Mouse (Mus musculus): Measurements from ENCODE around the gene Tspan14. TPM values are rescaled to one million over a fixed set of nuclear protein-coding genes. Genes with fewer than 3 reads are reported as not detected.

The Tspan14 gene
- total RNA-seq, 2 experiments from 2014 or later: 50.0 to 53.8 TPM

DNA sequence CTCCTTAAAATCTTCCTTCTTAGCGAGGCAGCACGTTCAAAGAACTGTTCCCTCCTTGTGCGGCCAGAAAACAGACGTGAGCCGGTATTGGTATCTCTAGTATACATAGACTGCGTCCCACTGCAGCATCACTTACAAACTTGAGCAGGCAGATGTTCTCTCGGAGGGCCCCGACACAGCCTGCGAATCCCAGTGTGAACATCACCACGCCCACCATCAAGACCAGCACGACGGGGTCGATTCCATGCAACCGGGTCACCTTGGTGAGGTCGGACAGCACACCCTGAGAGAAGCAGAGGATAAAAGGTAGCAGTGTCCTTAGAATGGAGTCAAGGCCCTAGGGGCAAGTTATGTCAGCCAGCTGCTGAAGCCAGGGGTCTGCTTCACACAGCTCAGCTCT is 49.9 kb downstream of the Tspan14 start:
- DNase-seq: no peak

DNA sequence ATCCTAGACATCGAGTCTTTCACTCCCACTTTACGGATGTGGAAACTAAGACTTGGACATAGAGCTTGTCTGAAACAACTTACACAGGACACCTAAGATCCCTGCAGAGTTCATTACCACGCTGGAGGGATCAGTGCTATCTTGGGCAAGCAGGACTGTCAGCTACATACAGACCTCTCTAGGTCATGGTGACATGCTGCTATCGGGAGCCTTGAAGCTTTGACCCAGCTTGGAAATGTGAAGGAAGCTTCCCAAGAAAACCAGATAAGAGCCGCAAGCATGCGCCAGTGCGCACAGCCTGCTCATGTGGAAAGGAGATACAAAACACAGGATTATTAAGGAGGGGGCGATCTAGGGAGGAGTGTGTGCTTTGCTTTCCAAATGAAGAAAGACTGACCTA is 50.8 kb downstream of the Tspan14 start:
- DNase-seq: no peak

DNA sequence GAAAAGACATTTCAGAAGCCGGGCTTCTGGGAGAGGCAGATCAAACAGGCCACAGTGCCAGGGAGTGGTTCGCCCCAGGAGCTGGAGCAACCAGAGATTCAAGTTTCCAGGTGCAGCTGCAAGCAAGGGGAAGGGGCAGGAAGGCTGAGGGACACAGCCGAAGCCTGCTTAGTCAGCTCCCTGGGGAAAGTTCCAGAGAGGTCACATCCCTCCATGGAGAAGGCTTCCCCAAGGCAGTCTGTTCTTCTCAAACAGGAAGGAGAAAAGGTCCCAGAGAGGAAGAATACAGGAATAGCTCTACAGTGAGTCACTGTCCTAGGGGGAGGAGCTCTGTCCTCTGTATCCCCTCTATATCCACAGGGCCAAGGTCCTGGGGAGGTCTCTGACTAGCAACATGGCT is 51.9 kb downstream of the Tspan14 start:
- peak; percentile 31 for DNase-seq

DNA sequence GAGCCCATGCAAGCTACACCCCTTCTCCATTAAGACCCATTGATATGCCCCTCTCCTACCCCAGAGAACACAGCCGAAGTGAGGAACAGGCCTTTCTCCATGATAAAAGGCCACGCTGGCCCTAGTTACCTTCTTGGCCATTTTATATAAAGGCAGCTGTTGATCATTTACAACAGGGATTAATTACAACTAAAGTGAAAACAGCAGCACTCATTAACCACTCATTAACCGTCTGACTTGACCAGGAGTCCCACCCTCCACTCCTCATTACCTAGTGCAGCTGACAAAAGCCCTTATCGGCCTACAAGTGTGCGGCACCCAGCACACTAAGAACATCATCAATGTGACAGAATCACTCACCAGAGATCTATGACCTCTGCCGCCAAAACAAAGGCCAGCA is 52.9 kb downstream of the Tspan14 start:
- no peak for DNase-seq

DNA sequence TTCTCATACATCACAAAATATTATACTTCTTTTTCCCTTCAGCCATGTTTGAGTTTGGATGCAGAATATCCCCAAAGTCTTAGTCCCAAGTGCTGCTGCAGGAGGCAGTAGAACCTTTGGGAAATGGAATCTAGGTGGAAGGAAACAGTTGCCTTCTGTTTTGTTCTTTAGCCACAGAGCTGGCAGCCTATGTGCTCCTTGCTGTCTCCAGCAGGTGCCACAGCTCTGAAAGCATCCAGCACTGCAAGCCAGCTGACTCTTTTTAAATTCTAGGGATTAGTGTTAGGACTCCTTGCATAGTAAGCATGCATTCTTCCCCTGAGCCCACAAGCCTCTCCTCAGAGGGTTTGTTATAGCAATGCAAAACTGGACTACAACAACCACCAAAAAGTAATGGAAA is 55.1 kb downstream of the Tspan14 start:
- no peak for DNase-seq

DNA sequence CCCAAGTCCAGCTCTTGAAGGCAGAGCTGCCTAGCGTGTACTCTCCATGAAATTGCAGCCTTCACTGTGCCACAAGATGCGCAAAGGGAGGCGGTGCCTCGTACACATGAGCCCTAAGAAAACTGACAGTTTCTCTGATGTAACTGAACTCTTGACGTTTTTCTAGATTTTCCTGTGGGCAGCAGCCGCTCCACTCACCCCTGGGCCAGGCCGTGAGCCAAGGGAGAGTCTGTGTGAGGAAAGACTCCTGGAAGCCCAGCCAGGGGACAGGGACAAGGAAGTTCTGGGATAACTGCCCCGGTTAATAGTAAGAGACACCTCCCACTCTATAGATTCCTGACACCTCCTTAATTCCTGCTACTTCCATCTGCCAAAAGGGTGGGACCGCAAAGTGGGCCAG is 57.8 kb downstream of the Tspan14 start:
- peak; percentile 51 for DNase-seq

DNA sequence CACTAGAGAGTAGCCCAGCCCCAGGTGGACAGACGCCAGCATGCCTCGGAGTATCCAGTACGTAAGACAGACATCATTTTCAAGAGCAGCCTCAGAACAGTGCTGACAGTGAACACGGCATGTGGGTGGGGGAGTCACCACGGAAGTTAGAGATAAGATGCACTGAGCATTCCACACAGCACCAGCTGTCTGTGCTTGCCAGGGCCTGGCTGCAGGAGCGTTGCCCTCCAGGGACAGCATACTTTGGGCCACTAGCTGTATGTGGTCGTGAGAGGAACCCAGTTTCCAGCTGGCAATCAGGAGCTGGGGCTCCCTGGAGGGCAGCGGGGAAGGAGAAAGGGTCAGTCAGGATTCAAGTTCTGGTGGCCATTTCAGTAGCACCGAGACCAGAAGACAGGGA is 59.8 kb downstream of the Tspan14 start:
- peak; percentile 61 for DNase-seq

DNA sequence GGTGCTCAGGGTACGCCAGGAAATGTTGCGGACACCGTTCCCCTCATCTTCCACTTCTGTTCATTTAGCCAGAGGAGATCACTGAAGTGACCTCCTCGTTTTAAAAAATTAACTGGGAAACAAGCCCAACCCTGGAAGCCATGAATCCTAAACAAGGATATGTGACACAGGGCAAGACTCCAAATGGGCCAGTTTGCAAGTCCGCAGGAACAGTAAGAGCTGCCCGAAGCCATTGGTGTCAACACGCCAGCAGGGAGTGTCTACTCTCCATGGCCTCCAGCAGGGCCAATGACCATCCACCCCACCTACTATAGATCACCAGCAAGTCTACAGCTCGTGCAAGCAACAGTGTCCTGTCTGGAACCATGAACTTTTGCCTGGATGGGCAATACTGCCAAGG is 60.8 kb downstream of the Tspan14 start:
- peak; percentile 47 for DNase-seq

DNA sequence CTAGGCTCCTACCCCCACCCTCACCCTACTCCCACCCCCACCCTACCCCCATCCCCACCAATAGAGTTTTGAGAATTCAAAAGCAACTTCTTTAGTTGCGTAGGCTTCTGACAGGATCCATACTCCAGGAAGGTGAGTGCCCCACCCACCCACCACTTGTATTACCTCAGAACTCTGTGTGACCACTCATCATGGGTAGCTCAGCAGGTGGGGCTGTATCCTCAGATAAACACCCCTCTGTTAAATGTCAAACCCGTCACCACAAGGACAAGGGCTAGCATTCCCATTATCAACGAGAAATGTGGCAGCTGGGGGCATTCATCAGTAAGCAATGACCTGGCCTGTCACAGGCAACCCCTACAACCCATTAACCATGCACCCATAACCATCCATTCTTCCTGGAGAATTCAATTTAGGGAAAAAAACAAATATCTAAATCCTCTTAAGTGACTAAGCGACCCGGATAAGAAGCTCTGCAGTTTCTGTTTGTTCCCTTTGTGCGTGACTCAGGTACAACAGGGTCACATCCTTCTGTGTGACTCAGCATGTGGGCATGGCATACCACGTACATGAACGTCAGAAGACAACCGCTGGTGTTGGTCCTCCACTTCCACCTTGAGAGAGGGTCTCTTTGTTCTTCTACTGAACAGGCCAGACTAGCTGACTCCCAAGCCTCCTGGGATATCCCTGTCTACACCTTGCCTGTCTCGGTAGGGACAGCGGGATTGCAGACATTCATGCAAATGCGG is 64.1 kb downstream of the Tspan14 start:
- peak; percentile 32 for DNase-seq

DNA sequence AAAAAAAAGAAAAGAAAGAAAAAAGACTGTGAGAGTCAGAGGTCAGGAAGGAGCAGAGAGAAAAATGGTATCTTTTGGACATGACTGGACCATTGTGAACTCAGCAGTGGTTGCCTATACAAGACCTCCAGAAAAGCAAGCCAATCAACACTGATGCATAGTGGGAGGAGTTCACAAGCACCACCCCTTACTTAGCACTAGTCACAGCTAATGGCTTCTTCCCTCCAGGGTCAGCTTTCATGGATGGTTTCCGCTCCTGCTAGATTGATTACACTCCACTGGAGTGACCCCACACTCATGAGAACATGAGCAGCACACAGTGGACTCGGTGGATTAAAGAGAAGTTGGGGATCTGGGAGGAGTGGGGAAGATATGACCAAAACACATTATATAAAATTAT is 66.3 kb downstream of the Tspan14 start:
- no peak for DNase-seq

DNA sequence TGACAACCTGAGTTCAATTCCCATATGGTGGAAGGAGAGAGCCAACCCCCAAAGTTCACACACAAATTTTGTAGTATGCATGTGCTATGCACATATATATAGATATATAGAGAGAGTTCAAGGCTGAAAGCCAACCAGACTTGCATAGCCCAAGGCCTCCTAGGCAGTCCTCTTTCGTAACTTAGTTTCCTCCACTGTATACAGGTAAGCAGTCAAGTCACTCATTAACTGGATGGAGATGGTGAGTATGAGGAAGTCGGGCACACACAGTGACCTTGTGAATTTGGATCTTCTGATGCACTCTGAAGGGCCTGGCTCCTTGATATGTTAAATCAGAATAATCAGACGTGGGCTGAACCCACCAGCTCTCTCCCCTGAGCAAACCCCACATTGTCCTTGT is 68.7 kb downstream of the Tspan14 start:
- DNase-seq: no peak

DNA sequence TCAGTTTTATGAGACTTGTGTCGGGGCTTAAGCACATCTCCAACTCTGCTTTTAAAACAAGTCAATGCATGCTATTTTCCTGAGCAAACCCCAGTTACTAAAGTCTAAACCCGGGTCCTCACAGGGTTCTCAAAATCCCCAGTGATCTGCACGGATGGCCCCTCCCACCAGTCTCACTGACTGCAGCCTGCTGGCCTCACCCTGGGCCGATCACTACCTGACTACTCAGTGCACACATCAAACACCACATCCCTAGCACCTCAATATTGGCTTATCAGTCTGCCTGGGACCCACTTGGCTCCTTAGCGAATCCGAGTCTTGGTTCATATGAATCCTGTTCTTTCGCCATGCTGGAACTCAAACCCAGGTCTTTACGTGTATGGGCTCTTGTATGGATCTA is 70.9 kb downstream of the Tspan14 start:
- DNase-seq: no peak

DNA sequence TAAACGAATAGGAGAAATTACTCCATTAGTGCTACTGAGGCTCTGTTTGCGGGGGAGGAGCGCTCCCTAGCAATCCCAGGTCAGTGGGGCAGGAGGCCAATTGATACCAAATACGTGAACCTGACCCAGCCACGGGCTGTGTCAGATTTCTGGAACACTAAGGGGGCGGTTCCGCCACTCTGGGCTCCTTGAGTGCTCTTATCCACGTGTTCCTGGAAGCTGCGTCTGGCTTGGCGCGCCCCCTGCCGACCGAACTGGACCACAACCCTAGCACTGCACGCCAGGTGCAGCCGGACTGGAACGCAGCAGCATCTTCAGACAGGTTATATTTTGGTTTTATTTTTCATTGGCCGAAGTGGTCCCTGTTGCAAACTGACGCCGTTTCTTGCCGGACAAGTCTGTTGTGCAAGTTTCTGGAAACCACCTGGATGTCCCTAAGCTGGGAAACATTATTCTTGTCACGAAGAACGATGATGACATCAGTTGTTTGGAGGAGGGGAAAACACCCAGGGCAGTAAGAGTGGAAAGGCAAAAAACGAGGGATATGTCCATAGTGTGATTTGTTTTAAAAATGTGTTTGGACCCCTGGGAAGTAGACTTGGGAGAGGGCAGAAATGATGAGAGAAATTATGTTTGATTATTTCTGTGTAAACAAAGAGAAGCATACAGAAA is 71.9 kb downstream of the Tspan14 start:
- DNase-seq: peak; percentile 87

DNA sequence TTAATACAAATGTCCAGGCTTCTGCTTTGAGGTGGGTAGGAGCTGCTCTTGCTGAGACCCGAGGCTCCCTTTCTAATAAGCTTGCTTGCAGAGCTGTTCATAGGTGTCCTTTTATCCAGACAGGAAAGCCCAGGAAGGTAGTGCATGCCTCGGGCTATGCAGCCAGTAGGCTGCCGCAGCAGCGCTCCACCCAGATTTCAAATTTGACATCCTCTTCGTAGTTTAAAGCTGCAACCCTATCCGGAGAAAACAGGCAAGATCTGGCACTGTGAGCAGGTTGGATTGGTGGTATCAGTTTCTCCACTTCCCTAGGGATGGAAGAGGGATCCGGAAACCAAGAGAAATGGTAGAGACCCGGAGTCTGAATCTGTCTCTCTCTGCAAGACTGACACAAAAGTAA is 72.7 kb downstream of the Tspan14 start:
- DNase-seq: no peak

DNA sequence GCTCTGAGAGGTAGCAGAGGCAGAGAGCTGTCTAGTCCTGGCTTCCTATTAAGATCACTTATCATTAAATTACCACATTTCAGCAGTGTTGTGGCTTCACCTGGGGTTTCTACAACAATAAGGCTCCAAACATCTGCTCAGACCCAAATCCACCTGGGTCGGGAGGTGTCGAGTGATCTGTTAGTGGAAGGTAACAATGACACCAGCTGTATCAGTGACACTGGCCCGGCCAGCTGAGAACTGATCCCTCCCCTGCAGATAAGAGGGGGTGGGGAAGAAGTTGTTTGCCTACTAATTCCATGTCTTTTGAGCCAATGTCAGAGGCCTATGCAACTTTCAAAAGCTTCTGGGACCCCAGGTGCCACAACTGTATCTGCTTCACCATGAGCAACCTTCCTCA is 73.4 kb downstream of the Tspan14 start, which contains the start of gene Sh2d4b:
Gene Sh2d4b, minus strand, starts transcription at position 71 of the 400 bp plus-strand sequence.
- DNase-seq: no peak

DNA sequence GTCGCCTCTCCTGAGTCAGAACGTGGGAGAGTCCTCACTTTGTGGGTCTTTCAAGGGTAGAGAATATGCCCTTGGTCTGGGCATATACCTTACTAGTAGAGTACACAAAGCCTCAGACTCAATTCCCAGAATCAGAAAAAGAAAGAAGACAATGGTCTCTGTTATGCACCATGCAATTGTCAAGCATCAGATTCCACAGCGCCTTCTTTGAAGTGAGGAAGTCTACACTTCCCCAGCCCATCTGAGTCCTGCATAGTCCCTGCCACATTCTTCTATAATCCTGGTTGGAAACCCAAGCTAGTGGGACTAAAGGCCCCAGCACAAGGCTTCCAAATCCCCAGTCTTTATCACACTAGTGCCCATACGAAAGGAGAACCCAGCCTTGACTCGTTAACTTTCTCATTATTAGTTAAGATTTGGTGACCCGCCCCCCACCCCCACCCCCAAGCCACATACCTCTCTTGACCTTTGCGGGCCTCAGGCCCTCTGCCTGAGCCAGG is 74.2 kb downstream of the Tspan14 start:
- DNase-seq: no peak

DNA sequence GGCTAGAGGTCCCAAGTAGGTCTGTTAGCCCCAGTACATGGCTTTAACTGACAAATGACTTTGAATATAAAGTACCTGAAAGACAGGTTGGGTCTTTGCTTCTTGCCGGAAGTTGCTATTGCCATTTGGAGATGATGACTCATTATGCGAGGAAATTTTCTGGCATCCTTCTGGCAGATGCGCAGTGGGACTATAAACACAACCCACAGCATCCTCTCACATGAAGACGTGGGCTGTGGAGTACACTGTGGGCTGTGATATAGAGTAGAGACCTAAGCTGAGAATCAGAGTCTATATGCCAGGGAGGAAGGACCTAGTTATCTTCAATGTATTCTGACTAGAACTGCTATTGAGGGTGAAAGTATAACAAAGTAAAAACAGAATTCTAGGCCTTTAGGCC is 75.1 kb downstream of the Tspan14 start:
- DNase-seq: no peak

DNA sequence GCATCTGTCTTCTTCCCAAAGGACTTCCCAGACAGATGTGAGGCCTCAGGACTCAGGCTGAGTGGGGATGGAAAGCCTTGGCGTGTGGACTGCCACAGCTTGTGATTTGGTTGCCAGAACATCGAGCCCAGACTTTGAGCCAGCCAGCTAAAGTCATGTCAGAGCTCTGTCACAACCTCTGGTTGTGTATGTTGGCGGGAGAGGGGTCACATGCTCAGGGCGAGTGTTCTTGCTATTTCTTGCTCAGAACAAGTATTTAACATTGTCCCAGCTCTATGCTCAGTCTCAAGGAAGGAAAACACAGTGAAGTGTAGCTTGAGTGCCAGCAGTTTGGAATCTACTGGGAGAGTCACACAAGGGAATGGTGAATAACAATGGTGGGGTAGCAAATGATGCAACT is 76.9 kb downstream of the Tspan14 start:
- peak; percentile 42 for DNase-seq

DNA sequence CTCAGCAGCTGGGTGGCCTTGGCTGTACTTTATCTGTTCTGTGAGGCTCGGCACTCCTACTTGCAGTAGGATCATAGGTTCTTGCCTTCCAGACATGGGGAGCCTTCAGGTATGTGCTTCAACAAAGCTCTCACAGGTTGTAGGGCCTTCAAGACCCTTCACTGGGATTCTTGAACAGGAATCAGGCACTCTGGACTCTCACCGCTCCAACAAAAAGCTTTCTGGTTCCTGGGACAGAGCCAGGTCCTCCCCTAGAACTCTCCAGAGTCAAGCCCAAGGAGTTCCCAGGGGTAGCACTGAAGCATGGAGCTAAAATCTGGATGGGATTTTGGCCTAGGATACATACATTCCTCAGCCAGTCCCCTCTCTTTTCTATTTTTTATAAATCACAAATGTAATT is 77.4 kb downstream of the Tspan14 start:
- DNase-seq: no peak

DNA sequence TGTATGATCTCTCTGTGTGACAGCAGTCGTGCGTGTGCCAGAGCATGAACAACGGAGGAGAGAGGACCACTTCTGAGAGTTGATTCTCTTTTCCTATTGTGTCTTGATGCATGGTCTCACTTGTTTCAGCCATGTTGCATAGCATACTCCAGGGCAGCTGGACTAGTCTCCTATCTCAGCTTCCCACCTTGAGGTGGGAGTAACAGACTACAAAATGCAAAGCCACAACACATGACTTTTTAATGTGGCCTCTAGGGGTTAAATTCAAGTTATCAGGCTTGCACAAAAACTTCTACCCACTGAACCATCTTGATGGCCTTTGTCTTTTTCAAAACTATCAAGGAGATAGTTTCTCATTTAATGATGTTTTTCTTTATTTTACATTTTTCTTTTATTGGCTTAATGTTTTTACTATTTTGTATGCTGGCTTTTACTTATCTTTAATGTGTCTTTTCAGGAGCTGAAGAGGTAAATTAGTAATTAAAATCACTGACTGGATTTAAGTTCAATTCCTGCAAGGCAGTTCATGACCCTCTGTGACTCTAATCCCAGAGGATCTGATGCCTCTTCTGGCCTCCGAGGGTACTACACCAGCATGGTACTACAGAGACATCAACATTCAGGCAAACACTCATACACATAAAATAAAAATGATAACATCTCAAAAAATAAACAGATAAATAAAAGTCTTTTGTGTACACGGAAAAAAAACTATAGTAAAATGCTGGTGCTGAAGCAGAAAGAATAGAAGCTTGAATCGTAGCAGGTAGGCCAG is 80.0 kb downstream of the Tspan14 start:
- peak; percentile 49 for DNase-seq

DNA sequence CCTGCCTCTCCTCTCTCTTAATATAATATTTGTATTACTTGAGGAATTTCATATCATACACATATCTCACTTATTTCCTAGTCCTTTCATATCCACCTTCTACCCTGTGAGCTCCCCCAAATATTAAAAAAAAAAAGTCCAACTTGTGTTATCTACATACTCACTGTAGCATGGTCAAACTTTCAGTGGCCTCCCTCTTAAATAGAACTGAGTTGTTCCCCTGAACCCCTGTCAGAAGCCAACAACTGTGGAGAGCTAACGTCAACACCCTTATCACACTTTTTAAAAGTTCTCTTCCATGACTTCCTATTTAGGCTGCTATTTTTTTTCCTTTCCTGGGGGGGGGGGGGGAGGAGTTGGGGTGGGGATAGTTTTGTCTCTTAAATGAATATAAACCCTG is 80.9 kb downstream of the Tspan14 start:
- no peak for DNase-seq

DNA sequence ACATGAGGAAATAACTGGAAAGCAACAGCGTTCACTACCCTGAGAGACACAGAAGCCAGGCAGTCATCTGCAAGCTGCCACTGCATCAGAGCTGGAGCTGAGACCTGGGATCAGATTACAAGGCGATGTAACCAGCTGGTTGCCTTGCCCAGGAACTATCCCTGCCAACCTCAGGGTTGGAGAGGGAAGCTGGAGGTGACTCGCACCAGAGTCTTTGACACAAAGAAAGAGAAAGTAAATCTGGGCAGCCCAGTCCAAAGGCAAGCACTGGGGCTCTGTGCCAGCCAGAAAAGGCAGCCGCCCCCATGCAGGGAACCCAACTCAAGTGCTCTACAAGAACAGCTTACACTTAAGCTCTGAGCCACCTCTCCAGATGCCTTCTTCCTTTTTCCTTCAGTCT is 81.4 kb downstream of the Tspan14 start:
- DNase-seq: no peak

DNA sequence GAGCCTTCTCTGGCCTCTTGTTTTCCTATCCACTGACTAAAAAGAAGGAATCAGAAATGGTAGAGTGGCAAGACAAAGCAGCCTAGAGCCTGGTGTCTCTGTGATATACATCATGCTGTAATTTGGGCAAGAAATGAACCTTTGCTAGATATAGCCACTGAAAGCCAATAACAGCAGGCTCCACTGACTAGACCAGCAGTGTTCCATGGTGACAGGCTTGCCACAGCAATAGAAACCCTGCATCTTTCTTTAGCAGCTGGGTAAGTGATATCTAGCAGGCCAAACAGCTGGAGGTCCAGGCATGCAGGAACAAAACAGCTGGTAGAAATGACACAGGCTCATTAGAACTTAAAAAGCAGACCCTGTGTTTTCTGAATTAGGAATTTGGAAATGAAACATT is 92.0 kb downstream of the Tspan14 start:
- DNase-seq: no peak

Data from adrenal gland, postnatal 10 days (tissue).